Mouse (Mus musculus): Measurements from ENCODE around the gene Sipa1l1.

DNA sequence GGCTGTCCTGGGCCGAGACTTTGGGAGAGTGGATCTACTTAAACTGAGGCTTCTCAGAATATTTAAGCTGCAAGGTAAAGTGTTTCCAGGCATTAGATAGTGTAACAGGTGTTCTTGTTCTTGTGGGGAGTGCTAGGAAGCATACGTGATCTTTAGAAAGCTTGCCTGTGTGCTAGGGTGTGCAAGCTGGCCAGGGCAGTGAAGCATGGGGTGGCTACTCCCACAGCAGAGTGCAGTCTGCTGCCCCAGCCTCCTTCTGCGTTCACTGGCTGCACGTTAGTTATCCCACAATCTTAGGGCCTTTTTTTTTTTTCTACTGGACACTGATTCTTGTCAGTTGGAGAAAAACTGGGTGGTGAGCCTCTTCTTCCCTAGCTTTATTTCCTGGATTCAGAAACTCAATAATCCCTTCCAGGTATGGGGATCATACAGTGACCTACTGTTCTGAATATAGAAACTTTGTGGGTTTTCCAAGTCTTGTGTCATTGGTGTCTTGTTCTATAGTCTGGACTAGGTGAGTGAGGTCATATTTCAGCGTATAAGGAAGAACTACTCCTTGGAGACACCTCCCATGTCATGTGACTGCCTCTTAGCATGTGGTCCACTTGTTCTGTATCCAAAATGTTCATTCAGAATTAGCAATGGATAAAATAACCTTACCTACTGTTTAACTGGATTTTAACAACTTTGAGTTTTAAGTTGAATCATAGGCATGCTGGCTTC lies 51.4 kb downstream of the Sipa1l1 start:
- no peak for TF ChIP-seq CTCF (conservative IDR thresholded peaks at IDR 0.05; ENCODE audit: insufficient read depth, insufficient read length, low read depth, low read length)
- no peak for TF ChIP-seq POLR2A (IDR thresholded peaks at IDR 0.05; ENCODE audit: low read depth, low read length)

Measured in kidney, adult 2 months (tissue).